Mouse (Mus musculus): ENCODE results near the gene Dhx37.

- TF ChIP-seq CTCF (IDR thresholded peaks at IDR 0.05 in 2 of 3, conservative IDR thresholded peaks at IDR 0.05 in 1 of 3; ENCODE audit: control insufficient read depth in 1 of 3, insufficient read depth in 1 of 3, low read depth in 2 of 3, low read length in 3 of 3, poor library complexity in 1 of 3, severe bottlenecking in 1 of 3) (no peak), ELF1 (IDR thresholded peaks at IDR 0.05; ENCODE audit: low read depth, low read length) (peak; percentile 76; the same call in 1 of the 2 replicates), E2F4 (IDR thresholded peaks at IDR 0.05; ENCODE audit: borderline replicate concordance, low read depth, low read length) (peak; percentile 55; the same call in 1 of the 2 replicates), MAFK (IDR thresholded peaks at IDR 0.05; ENCODE audit: borderline replicate concordance, low read depth, low read length) (peak; percentile 97)
These were observed 28.2 kb downstream of the Dhx37 start for GRCm38 (mm10) chr5:125405546-125406248.

All from MEL (cell line).